Mouse (Mus musculus) left cerebral cortex, postnatal 4 days (tissue): ENCODE data around the gene Vps13a. TPM values are rescaled to one million over a fixed set of nuclear protein-coding genes. Genes with fewer than 3 reads are reported as not detected.
"Not testable (repeated sequence)": the region's sequence is repeated elsewhere in the genome, so short reads cannot be mapped to it uniquely, and the experiment has no call there.

Experiments
- DNase-seq: peaks from one replicate; pipeline ENCODE4 v3.0.0-alpha.2; 2022
- intact Hi-C: fragments of 180-260 bp; cut with DNase I; formaldehyde crosslinking; loops from one replicate; pipeline ENCODE4 v1.15.1; 2025
- total RNA-seq, 2 experiments: library from RNA; stranded (reverse); gene quantifications; 2 replicates each; pipeline ENCODE4 v1.2.3; 2021

Vps13a gene
- total RNA-seq, 2 experiments from 2014 or later = 36.3 to 41.0 TPM

- DNase-seq = no peak
- intact Hi-C loops = no loop called here
Observed at GRCm38 (mm10) chr19:16773237-16774016, 7.3 kb downstream of the Vps13a start.

GRCm38 (mm10) chr19:16767407-16767806 is 13.3 kb downstream of the Vps13a start:
- no peak for DNase-seq
- intact Hi-C loops = no loop called here

GRCm38 (mm10) chr19:16757439-16757838 is 23.3 kb downstream of the Vps13a start:
- DNase-seq, intact Hi-C loops: not testable (repeated sequence)

- intact Hi-C loops = no loop called here
- DNase-seq = no peak
Observed at GRCm38 (mm10) chr19:16755854-16756253, 24.9 kb downstream of the Vps13a start.

- no peak for DNase-seq
- intact Hi-C loops = no loop called here
Observed at GRCm38 (mm10) chr19:16755226-16755625, 25.5 kb downstream of the Vps13a start.

GRCm38 (mm10) chr19:16753151-16753550 is 27.6 kb downstream of the Vps13a start:
- no peak for DNase-seq
- intact Hi-C loops = no loop called here

GRCm38 (mm10) chr19:16736854-16737253 is 43.9 kb downstream of the Vps13a start:
- DNase-seq = no peak
- intact Hi-C loops = no loop called here

GRCm38 (mm10) chr19:16728729-16729128 is 52.0 kb downstream of the Vps13a start:
- no peak for DNase-seq
- intact Hi-C loops = no loop called here

GRCm38 (mm10) chr19:16715249-16715648 is 65.5 kb downstream of the Vps13a start:
- DNase-seq = no peak
- intact Hi-C loops = no loop called here

GRCm38 (mm10) chr19:16701790-16702189 is 78.9 kb downstream of the Vps13a start:
- DNase-seq = no peak
- intact Hi-C loops = no loop called here

GRCm38 (mm10) chr19:16684922-16685321 is 95.8 kb downstream of the Vps13a start:
- intact Hi-C loops = no loop called here

GRCm38 (mm10) chr19:16684210-16684609 is 96.5 kb downstream of the Vps13a start:
- DNase-seq = no peak
- intact Hi-C loops = no loop called here

More at GRCm38 (mm10) chr19:16684922-16685321, 95.8 kb downstream of the Vps13a start:
- no peak for DNase-seq

- no peak for DNase-seq
- intact Hi-C loops = no loop called here
Observed at GRCm38 (mm10) chr19:16625610-16626395, 154.9 kb downstream of the Vps13a start.

GRCm38 (mm10) chr19:16624994-16625393 is 155.7 kb downstream of the Vps13a start:
- no peak for DNase-seq
- intact Hi-C loops = no loop called here

- intact Hi-C loops = no loop called here
- DNase-seq = no peak
Observed at GRCm38 (mm10) chr19:16623154-16623553, 157.6 kb downstream of the Vps13a start.

- DNase-seq = no peak
- intact Hi-C loops = no loop called here
Observed at GRCm38 (mm10) chr19:16607634-16608033, 173.1 kb downstream of the Vps13a start.

GRCm38 (mm10) chr19:16602026-16602425 is 178.7 kb downstream of the Vps13a start:
- DNase-seq = no peak
- intact Hi-C loops = no loop called here

- peak; percentile 69 for DNase-seq
- intact Hi-C loops = loop anchor here (1.0 to 5.0 kb wide), 3 partner anchors 162 to 535 kb away; partner anchors contain the start of gene Gna14
Observed at GRCm38 (mm10) chr19:16599298-16599970, 181.3 kb downstream of the Vps13a start.

GRCm38 (mm10) chr19:16598653-16599297 is 182.0 kb downstream of the Vps13a start:
- DNase-seq = peak; percentile 9
- intact Hi-C loops = loop anchor here (1.0 to 5.0 kb wide), 3 partner anchors 161 to 534 kb away; partner anchors contain the start of gene Gna14

GRCm38 (mm10) chr19:16597216-16597615 is 183.5 kb downstream of the Vps13a start:
- DNase-seq = no peak
- intact Hi-C loops = loop anchor here (5.0 kb wide), 2 partner anchors 160 to 240 kb away; partner anchors contain the start of gene Gna14

- intact Hi-C loops = no loop called here
- no peak for DNase-seq
Observed at GRCm38 (mm10) chr19:16593975-16594317, 186.8 kb downstream of the Vps13a start.
